19 mouse cellular contexts compared by ENCODE assay signal in genomic region chr10:4618026-4618425, GRCm38 (mm10). TPM values are rescaled to one million over a fixed set of nuclear protein-coding genes. Genes with fewer than 3 reads are reported as not detected.
DNase-seq lines count a peak whose midpoint lies in the region; ATAC-seq and TF ChIP-seq lines count a peak whose summit lies in the region.
"Had no signal": no experiment of that assay in that cellular context is flagged by ENCODE, and none has a peak within 500 bp of the region (broad histone marks: within the 10 kb centered on the region; RNA-seq: fewer than 3 reads in every experiment).

No protein-coding gene starts in this region.

- TF ChIP-seq EP300 in stomach, postnatal 0 days (optimal IDR thresholded peaks at IDR 0.05) = no peak

- H3K27me3 ChIP-seq in kidney, embryonic 15.5 days = no peaks in the 10 kb centered on the region
- no peaks in the 10 kb centered on the region for H3K27me3 ChIP-seq in stomach, embryonic 14.5 days (ENCODE audit: control insufficient read depth, insufficient read depth, low read length)
- no peaks in the 10 kb centered on the region for H3K27me3 ChIP-seq in stomach, postnatal 0 days (ENCODE audit: control insufficient read depth, insufficient read depth, low read length)
- H3K27me3 ChIP-seq: embryonic facial prominence, embryonic 15.5 days; forebrain, embryonic 13.5 days; liver, embryonic 12.5 days; midbrain, embryonic 12.5 days; neural tube, embryonic 13.5 days had no signal

- H3K9ac ChIP-seq in kidney, embryonic 15.5 days = no peak overlapping the region
- no peak overlapping the region for H3K9ac ChIP-seq in stomach, embryonic 14.5 days (replicated peaks; ENCODE audit: low read depth, low read length)
- H3K9ac ChIP-seq in stomach, postnatal 0 days (ENCODE audit: low read length) = no peak overlapping the region
- H3K9ac ChIP-seq: embryonic facial prominence, embryonic 15.5 days; forebrain, embryonic 13.5 days; liver, embryonic 12.5 days; midbrain, embryonic 12.5 days; neural tube, embryonic 13.5 days had no signal

- no peak for TF ChIP-seq CTCF in stomach, postnatal 0 days (IDR thresholded peaks at IDR 0.05; ENCODE audit: low read depth)

- peak overlapping the region; percentile 54; the same call in 1 of the 2 replicates for H3K27ac ChIP-seq in kidney, embryonic 15.5 days
- H3K27ac ChIP-seq in stomach, embryonic 14.5 days (ENCODE audit: low read length) = no peak overlapping the region
- H3K27ac ChIP-seq in stomach, postnatal 0 days (replicated peaks) = no peak overlapping the region
- H3K27ac ChIP-seq: embryonic facial prominence, embryonic 15.5 days; forebrain, embryonic 13.5 days; hindbrain, postnatal 0 days; liver, embryonic 12.5 days; midbrain, embryonic 12.5 days; neural tube, embryonic 13.5 days had no signal

- WGBS in kidney, embryonic 15.5 days = 36% methylated on average over 2 of the region's 2 CpGs
- WGBS in stomach, embryonic 14.5 days = 32% methylated on average over 2 of the region's 2 CpGs
- WGBS in stomach, postnatal 0 days = 27% methylated on average over 2 of the region's 2 CpGs

- H3K4me1 ChIP-seq in kidney, embryonic 15.5 days = peaks cover 30% of the 10 kb centered on the region
- H3K4me1 ChIP-seq in stomach, embryonic 14.5 days (ENCODE audit: control insufficient read depth, insufficient read depth, low read length) = no peaks in the 10 kb centered on the region
- H3K4me1 ChIP-seq in stomach, postnatal 0 days (replicated peaks; ENCODE audit: control insufficient read depth, insufficient read depth) = no peaks in the 10 kb centered on the region
- H3K4me1 ChIP-seq: forebrain, embryonic 13.5 days; liver, embryonic 12.5 days; midbrain, embryonic 12.5 days; neural tube, embryonic 13.5 days had no signal

- H3K4me3 ChIP-seq in kidney, embryonic 15.5 days (replicated peaks) = no peak overlapping the region
- H3K4me3 ChIP-seq in stomach, embryonic 14.5 days (ENCODE audit: low read depth, low read length) = no peak overlapping the region
- H3K4me3 ChIP-seq in stomach, postnatal 0 days (ENCODE audit: low read depth, low read length) = no peak overlapping the region
- H3K4me3 ChIP-seq: embryonic facial prominence, embryonic 15.5 days; forebrain, embryonic 13.5 days; liver, embryonic 12.5 days; midbrain, embryonic 12.5 days; neural tube, embryonic 13.5 days had no signal

- no peak overlapping the region for H3K4me2 ChIP-seq in kidney, embryonic 15.5 days
- no peak overlapping the region for H3K4me2 ChIP-seq in stomach, embryonic 14.5 days (replicated peaks; ENCODE audit: low read depth, low read length)
- H3K4me2 ChIP-seq in stomach, postnatal 0 days (replicated peaks; ENCODE audit: low read depth) = no peak overlapping the region
- H3K4me2 ChIP-seq: embryonic facial prominence, embryonic 15.5 days; forebrain, embryonic 13.5 days; liver, embryonic 12.5 days; midbrain, embryonic 12.5 days; neural tube, embryonic 13.5 days had no signal

- ATAC-seq in kidney, embryonic 15.5 days (replicated peaks; ENCODE audit: low FRiP score) = no peak
- 0 out of 2 replicates have a peak, but pooled peaks have one; percentile 15 for ATAC-seq in stomach, embryonic 14.5 days (ENCODE audit: insufficient number of reproducible peaks, insufficient read depth, low FRiP score, low read depth)
- no peak for ATAC-seq in stomach, postnatal 0 days (ENCODE audit: low FRiP score, low TSS enrichment)
- ATAC-seq: forebrain, embryonic 13.5 days; hindbrain, postnatal 0 days; liver, embryonic 12.5 days had no signal

- H3K9me3 ChIP-seq in kidney, embryonic 15.5 days (replicated peaks) = no peaks in the 10 kb centered on the region
- no peaks in the 10 kb centered on the region for H3K9me3 ChIP-seq in stomach, embryonic 14.5 days (ENCODE audit: control insufficient read depth, low read depth, low read length)
- no peaks in the 10 kb centered on the region for H3K9me3 ChIP-seq in stomach, postnatal 0 days (ENCODE audit: control insufficient read depth, low read length)
- H3K9me3 ChIP-seq: embryonic facial prominence, embryonic 15.5 days; forebrain, embryonic 13.5 days; liver, embryonic 12.5 days; midbrain, embryonic 12.5 days; neural tube, embryonic 13.5 days had no signal

- H3K36me3 ChIP-seq in kidney, embryonic 15.5 days = no peaks in the 10 kb centered on the region
- H3K36me3 ChIP-seq in stomach, embryonic 14.5 days (ENCODE audit: control insufficient read depth, insufficient read depth, low read length) = no peaks in the 10 kb centered on the region
- H3K36me3 ChIP-seq in stomach, postnatal 0 days (ENCODE audit: control insufficient read depth, insufficient read depth, low read length) = no peaks in the 10 kb centered on the region
- H3K36me3 ChIP-seq: embryonic facial prominence, embryonic 15.5 days; liver, embryonic 12.5 days; midbrain, embryonic 12.5 days; neural tube, embryonic 13.5 days had no signal

- DNase-seq in adrenal gland, adult 2 months = peak; percentile 61
- DNase-seq in adrenal gland, postnatal 25 days = no peak
- no peak for DNase-seq in kidney, postnatal 10 days
- no peak for DNase-seq in stomach, postnatal 0 days (ENCODE audit: low spot score)
- DNase-seq in MN1 (ENCODE audit: low spot score) = no peak
- DNase-seq in right cerebral cortex, adult 2 months (ENCODE audit: low spot score in 2 of 2) = no peak
- DNase-seq: cerebellum, postnatal 10 days; embryo, embryonic 11 days; heart, postnatal 4 days; right cerebral cortex, postnatal 14 days; thymus, postnatal 25 days had no signal

RNA-seq across cellular contexts. Expression of gene Esr1, which starts 6.6 kb away (rescaled TPM):
- 10 to 100 TPM; 17.3 to 31.9 TPM for total RNA-seq in adrenal gland, adult 2 months (2021)
- polyA plus RNA-seq in adrenal gland, adult 2 months (2012; rRNA removed) = 15.3 and 22.1 TPM in 2 replicates
- total RNA-seq in adrenal gland, postnatal 25 days (2021) = 12.0 and 12.8 TPM in 2 replicates
- polyA plus RNA-seq in kidney, embryonic 15.5 days (2015; fragmentation: Nextera tagmentation; extraction: Ambion mirVana) = 1.9 and 2.2 TPM in 2 replicates
- polyA plus RNA-seq in stomach, embryonic 14.5 days (2014; fragmentation: Nextera tagmentation; extraction: Ambion mirVana) = 0.68 and 0.86 TPM in 2 replicates
- 0.45 and 0.57 TPM in 2 replicates for polyA plus RNA-seq in stomach, postnatal 0 days (2015; fragmentation: Nextera tagmentation; extraction: Ambion mirVana)
- polyA plus RNA-seq: forebrain, embryonic 13.5 days had no signal
